Mouse (Mus musculus): ENCODE measurements around the gene Ssr2. TPM values are rescaled to one million over a fixed set of nuclear protein-coding genes. Genes with fewer than 3 reads are reported as not detected.

Gene Ssr2
- polyA plus RNA-seq (2015; fragmentation: Nextera tagmentation; extraction: Ambion mirVana) = 173 and 202 TPM in 2 replicates

DNA sequence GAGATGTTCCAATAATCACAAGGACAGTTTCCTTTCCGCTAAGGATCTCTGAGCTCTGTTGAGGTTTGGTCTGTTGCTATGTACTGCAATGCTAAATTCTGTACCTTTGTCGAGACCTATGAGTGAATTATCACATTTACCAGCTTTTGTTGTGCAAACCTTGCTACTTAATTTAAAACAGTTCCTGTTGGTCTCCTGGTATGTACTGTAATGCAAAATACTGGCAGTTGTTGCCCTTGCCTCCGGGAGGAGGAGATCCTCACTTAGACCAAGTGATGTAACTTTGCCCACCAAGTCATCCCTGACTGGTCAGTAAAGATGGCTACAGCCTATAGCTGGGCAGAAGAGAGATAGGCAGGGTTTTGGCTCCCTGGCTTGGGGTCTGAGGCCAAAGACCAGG is at the start of gene Ssr2:
Ssr2 (plus strand) TSS at position 337 of the 400 bp plus-strand sequence.
- Histone ChIP-seq H3K9ac (no peak within 1 kb of the TSS), H3K27ac (replicated peaks) (no peak within 1 kb of the TSS), H3K4me2 (no peak within 1 kb of the TSS), H3K4me1 (peaks cover 11% of the 10 kb centered on the region), H3K4me3 (no peak within 1 kb of the TSS), H3K9me3 (no peaks in the 10 kb centered on the region), H3K27me3 (replicated peaks) (no peaks in the 10 kb centered on the region; the same call in 1 of the 2 replicates), H3K36me3 (peaks cover 1% of the 10 kb centered on the region; the same call in 1 of the 2 replicates)
- no peak for ATAC-seq (ENCODE audit: extremely low read depth, insufficient number of reproducible peaks, low FRiP score, low TSS enrichment)
- 77% methylated on average over 3 of the region's 3 CpGs for WGBS

GRCm38 (mm10) chr3:88526157-88527131 is 49.2 kb upstream of the Ssr2 start:
- Histone ChIP-seq H3K27me3 (replicated peaks) (no peaks in the 10 kb centered on the region), H3K4me2 (peak overlapping the region; percentile 46), H3K27ac (replicated peaks) (no peak overlapping the region), H3K9me3 (no peaks in the 10 kb centered on the region), H3K36me3 (peaks cover 28% of the 10 kb centered on the region), H3K4me1 (peaks cover 54% of the 10 kb centered on the region), H3K9ac (peak overlapping the region; percentile 67), H3K4me3 (no peak overlapping the region)
- 33% methylated on average over 17 of the region's 17 CpGs for WGBS
- ATAC-seq (ENCODE audit: extremely low read depth, insufficient number of reproducible peaks, low FRiP score, low TSS enrichment) = peak; percentile 53

- 21% methylated on average over 8 of the region's 8 CpGs for WGBS
- H3K9ac ChIP-seq = peak overlapping the region; percentile 71
Measured at GRCm38 (mm10) chr3:88527565-88527964, 48.1 kb upstream of the Ssr2 start.

GRCm38 (mm10) chr3:88528646-88529045 is 47.0 kb upstream of the Ssr2 start:
- WGBS = 81% methylated on average over 11 of the region's 11 CpGs
- Histone ChIP-seq H3K36me3 (peaks cover 17% of the 10 kb centered on the region), H3K4me1 (peaks cover 58% of the 10 kb centered on the region), H3K4me2 (peak overlapping the region; percentile 75; the same call in 1 of the 2 replicates), H3K4me3 (no peak overlapping the region), H3K27me3 (replicated peaks) (no peaks in the 10 kb centered on the region), H3K27ac (replicated peaks) (peak overlapping the region; percentile 96; the same call in 1 of the 2 replicates), H3K9me3 (no peaks in the 10 kb centered on the region), H3K9ac (peak overlapping the region; percentile 98; the same call in 1 of the 2 replicates)
- no peak for ATAC-seq (ENCODE audit: extremely low read depth, insufficient number of reproducible peaks, low FRiP score, low TSS enrichment)

More at GRCm38 (mm10) chr3:88527565-88527964, 48.1 kb upstream of the Ssr2 start:
- Histone ChIP-seq H3K4me3 (0 out of 2 replicates have a peak overlapping the region, but pooled peaks have one; percentile 1), H3K4me2 (peak overlapping the region; percentile 33), H3K9me3 (no peaks in the 10 kb centered on the region), H3K36me3 (peaks cover 28% of the 10 kb centered on the region), H3K27ac (replicated peaks) (peak overlapping the region; percentile 41), H3K4me1 (peaks cover 54% of the 10 kb centered on the region), H3K27me3 (replicated peaks) (no peaks in the 10 kb centered on the region)
- no peak for ATAC-seq (ENCODE audit: extremely low read depth, insufficient number of reproducible peaks, low FRiP score, low TSS enrichment)

DNA sequence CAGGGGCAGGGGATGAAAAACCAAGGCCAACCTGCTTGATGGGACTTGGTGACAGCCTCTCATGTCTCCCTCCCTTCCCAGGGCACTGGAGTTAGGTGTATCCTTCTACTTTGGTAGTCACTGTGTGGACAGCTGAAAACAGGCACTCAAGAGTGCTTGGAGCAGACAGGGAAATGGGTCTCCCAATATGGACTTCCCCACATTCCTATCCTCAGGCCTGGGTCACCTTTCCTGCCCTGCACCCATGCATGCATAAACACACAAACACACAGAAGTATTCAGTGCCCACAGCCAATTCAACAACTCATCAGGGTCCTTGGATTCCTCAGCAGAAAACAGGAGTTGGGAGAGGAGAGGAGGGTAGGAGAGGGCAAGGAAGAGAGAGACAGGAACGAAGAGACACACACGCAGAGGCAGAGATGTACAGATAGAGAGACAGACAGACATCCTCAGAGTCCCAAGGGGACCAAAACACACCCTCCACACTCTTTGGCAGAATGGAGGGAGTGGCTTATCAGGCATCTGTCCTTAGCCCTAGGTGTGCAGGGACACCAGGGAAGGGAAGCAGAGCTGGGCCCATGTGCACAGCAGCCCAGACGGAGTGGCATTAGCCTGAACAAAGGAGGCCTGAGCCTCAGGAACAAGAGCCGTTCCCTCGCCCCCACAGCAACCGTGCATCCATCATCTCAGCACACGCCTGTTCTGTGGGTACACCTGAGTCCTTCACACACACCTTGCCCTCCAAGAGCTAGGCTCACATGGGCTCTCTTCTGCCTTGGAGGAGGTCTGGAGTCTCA is 46.3 kb upstream of the Ssr2 start:
- Histone ChIP-seq H3K36me3 (peaks cover 10% of the 10 kb centered on the region), H3K4me1 (peaks cover 65% of the 10 kb centered on the region), H3K9ac (peak overlapping the region; percentile 98), H3K4me3 (peak overlapping the region; percentile 93), H3K9me3 (no peaks in the 10 kb centered on the region), H3K27me3 (replicated peaks) (no peaks in the 10 kb centered on the region), H3K4me2 (peak overlapping the region; percentile 75), H3K27ac (replicated peaks) (peak overlapping the region; percentile 96)
- 40% methylated on average over 7 of the region's 7 CpGs for WGBS
- ATAC-seq (ENCODE audit: extremely low read depth, insufficient number of reproducible peaks, low FRiP score, low TSS enrichment) = no peak

DNA sequence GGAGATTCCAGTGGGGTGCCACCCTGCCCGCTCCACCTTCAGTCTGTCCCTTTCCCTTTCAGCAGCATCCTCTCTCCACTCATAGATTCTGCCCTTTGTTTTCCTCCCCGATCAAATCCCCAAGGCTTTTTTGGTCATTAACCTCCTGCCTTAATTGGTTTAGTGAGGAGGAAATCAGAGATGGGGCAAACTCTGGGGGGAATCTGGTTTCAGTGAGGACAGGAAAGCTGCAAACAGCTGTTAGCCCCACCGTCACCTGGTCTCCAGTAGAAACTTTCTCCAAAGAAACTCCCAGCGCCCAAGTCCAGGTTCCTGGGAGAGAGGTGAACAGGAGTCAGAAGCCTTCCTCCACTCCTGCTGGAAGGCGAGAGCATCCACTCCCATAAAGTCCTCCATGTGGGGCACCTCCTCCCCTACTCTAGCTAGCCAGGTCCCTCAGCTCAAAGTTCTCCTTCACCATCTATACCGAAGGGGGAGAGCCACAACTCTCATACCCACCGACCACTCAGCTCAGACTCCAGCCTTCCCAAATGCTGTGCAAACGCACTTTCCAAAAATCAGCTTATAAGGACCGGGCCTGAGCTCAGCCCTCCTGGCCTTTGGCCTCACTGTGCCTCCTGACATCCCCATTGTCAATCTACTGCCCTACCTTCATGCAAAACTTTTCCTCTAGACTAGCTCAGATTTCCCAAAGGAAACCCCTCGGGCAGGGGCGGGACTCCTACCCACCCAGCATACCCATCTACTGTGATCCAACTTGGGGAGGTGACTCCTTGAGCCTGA is 45.4 kb upstream of the Ssr2 start:
- peak overlapping the region; percentile 96 for H3K27ac ChIP-seq (replicated peaks)
- H3K4me3 ChIP-seq = peak overlapping the region; percentile 93
- H3K4me1 ChIP-seq = peaks cover 74% of the 10 kb centered on the region
- WGBS = 26% methylated on average over 11 of the region's 11 CpGs
- H3K9ac ChIP-seq = peak overlapping the region; percentile 98
- no peaks in the 10 kb centered on the region for H3K9me3 ChIP-seq
- H3K4me2 ChIP-seq = peak overlapping the region; percentile 75
- no peaks in the 10 kb centered on the region for H3K27me3 ChIP-seq (replicated peaks)
- H3K36me3 ChIP-seq = peaks cover 1% of the 10 kb centered on the region; the same call in 1 of the 2 replicates
- ATAC-seq (ENCODE audit: extremely low read depth, insufficient number of reproducible peaks, low FRiP score, low TSS enrichment) = no peak

DNA sequence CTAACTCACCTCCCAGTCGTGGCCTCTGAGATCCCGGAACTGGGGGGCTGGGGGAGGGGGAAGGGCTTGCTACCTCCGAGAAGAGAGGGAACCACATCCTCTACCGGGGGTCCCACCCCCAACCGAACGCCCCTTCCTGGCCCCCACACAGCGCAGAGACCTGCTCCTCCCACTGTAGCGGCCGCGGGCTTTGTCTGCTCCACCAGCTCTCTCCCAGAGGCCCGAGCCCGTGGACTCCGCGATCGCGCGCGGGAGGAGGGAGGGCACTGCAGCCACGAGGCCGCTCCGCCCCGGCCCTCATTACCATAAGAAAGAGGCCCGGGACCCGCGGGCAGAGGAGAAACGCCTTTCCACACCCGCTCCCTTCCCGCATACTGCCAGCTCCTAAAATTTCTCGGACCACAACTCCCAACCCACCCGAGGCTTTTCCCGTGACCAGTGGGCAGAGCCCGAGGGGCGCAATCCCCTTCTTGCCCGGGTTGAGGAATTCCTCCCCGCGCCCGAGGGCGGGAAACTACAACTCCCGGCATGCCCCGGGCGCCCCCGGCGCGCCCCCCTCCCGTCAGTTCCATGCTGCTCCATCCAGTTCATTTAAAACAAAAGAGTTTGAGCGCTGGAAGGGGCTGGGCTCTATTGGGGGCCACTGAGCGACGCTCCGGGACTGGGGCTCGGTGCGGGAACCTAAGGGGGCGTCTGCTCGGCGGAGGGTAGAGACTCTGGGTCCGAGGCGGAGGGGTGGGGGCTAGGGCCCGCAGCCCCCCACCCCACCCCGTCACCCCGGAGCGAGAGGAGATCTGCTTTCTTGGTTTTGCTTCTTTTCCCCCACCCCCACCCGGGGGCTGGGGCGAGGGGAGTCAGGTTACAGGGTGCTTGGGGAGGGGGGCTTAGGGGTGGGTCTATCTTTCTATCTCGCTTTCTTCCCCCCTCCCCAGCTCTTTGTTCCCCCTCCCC is 44.1 kb upstream of the Ssr2 start:
- no peaks in the 10 kb centered on the region for H3K9me3 ChIP-seq
- H3K4me3 ChIP-seq = peak overlapping the region; percentile 93
- H3K4me1 ChIP-seq = peaks cover 77% of the 10 kb centered on the region
- H3K27me3 ChIP-seq (replicated peaks) = no peaks in the 10 kb centered on the region
- peak overlapping the region; percentile 98 for H3K9ac ChIP-seq
- peak; percentile 67 for ATAC-seq (ENCODE audit: extremely low read depth, insufficient number of reproducible peaks, low FRiP score, low TSS enrichment)
- peak overlapping the region; percentile 96 for H3K27ac ChIP-seq (replicated peaks)
- H3K36me3 ChIP-seq = peaks cover 11% of the 10 kb centered on the region
- peak overlapping the region; percentile 75 for H3K4me2 ChIP-seq
- under 1% methylated on average over 63 of the region's 63 CpGs for WGBS

GRCm38 (mm10) chr3:88532299-88532674 is 43.4 kb upstream of the Ssr2 start, which contains the start of gene Mex3a:
Gene Mex3a (plus strand): TSS chr3:88532395.
- no peaks in the 10 kb centered on the region for H3K9me3 ChIP-seq
- peak within 1 kb of the TSS; percentile 93 for H3K4me3 ChIP-seq
- H3K36me3 ChIP-seq = peaks cover 18% of the 10 kb centered on the region
- H3K27me3 ChIP-seq (replicated peaks) = no peaks in the 10 kb centered on the region
- ATAC-seq (ENCODE audit: extremely low read depth, insufficient number of reproducible peaks, low FRiP score, low TSS enrichment) = no peak
- peak within 1 kb of the TSS; percentile 75 for H3K4me2 ChIP-seq
- peaks cover 77% of the 10 kb centered on the region for H3K4me1 ChIP-seq
- peak within 1 kb of the TSS; percentile 96 for H3K27ac ChIP-seq (replicated peaks)
- 1% methylated on average over 28 of the region's 31 CpGs for WGBS
- H3K9ac ChIP-seq = peak within 1 kb of the TSS; percentile 98

GRCm38 (mm10) chr3:88532689-88533511 is 42.8 kb upstream of the Ssr2 start:
- Histone ChIP-seq H3K27me3 (replicated peaks) (no peaks in the 10 kb centered on the region), H3K27ac (replicated peaks) (peak overlapping the region; percentile 96), H3K4me1 (peaks cover 76% of the 10 kb centered on the region), H3K4me2 (peak overlapping the region; percentile 75), H3K4me3 (peak overlapping the region; percentile 93), H3K36me3 (peaks cover 24% of the 10 kb centered on the region), H3K9ac (peak overlapping the region; percentile 98), H3K9me3 (no peaks in the 10 kb centered on the region)
- ATAC-seq (ENCODE audit: extremely low read depth, insufficient number of reproducible peaks, low FRiP score, low TSS enrichment) = no peak
- WGBS = under 1% methylated on average over 40 of the region's 40 CpGs

All from heart, embryonic 13.5 days (tissue).